Mouse (Mus musculus): ENCODE measurements at regions not wholly inside any gene's neighbourhood (a gene's known extent, or its start where the extent isn't known, plus 50 kb on each side); places are given as distances from the start of the nearest gene placed in this dataset.

DNA sequence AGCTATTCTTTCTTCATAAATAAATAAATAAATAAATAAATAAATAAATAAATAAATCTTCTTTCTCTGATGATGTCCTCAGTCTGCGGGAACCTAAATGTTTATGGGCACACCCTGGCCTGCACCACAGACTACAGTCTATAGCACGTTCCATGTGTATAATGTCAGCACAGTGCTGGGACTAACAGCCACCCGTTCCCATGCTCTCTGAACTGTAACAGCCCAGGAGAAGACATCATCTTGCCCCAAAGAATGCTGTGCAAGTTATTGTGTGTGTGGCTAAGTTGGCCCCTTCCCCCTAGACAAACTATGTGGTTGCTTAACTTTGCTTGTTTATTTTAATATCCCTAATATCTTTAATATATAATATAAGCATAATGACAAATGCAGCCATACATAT lies 123.2 kb downstream of the Snx18 start:
- TF ChIP-seq CTCF (IDR thresholded peaks at IDR 0.05; ENCODE audit: low read depth) (no peak), EP300 (IDR thresholded peaks at IDR 0.05; ENCODE audit: low read depth) (no peak)

All from liver, embryonic 14.5 days (tissue).